Mouse (Mus musculus): ENCODE data around the gene Kif24. TPM values are rescaled to one million over a fixed set of nuclear protein-coding genes. Genes with fewer than 3 reads are reported as not detected.
A peak's percentile ranks its signal among the peaks of the same experiment; 100 is the strongest.

Gene Kif24
- polyA plus RNA-seq, 1 experiment from 2014 or later: 5.8 TPM

- Histone ChIP-seq H3K27me3 (ENCODE audit: insufficient read depth, low read length) (no peaks in the 10 kb centered on the region), H3K36me3 (ENCODE audit: insufficient read depth, low read length) (peaks cover 57% of the 10 kb centered on the region), H3K4me2 (replicated peaks; ENCODE audit: low read depth, low read length) (no peak overlapping the region), H3K9me3 (ENCODE audit: low read length) (no peaks in the 10 kb centered on the region), H3K4me1 (ENCODE audit: insufficient read depth, low read length) (no peaks in the 10 kb centered on the region), H3K27ac (ENCODE audit: low read length) (no peak overlapping the region), H3K4me3 (ENCODE audit: low read length) (no peak overlapping the region), H3K9ac (replicated peaks; ENCODE audit: low read length) (no peak overlapping the region)
- 30% methylated on average over 3 of the region's 3 CpGs for WGBS
- ATAC-seq (ENCODE audit: low FRiP score, low TSS enrichment): no peak
These were observed 74.6 kb downstream of the Kif24 start for GRCm38 (mm10) chr4:41390122-41390521.

- Histone ChIP-seq H3K27ac (ENCODE audit: low read length) (no peak overlapping the region), H3K4me3 (ENCODE audit: low read length) (no peak overlapping the region), H3K9ac (replicated peaks; ENCODE audit: low read length) (no peak overlapping the region), H3K4me2 (replicated peaks; ENCODE audit: low read depth, low read length) (no peak overlapping the region), H3K9me3 (ENCODE audit: low read length) (no peaks in the 10 kb centered on the region), H3K36me3 (ENCODE audit: insufficient read depth, low read length) (peaks cover 51% of the 10 kb centered on the region), H3K27me3 (ENCODE audit: insufficient read depth, low read length) (no peaks in the 10 kb centered on the region), H3K4me1 (ENCODE audit: insufficient read depth, low read length) (no peaks in the 10 kb centered on the region)
- WGBS: 91% methylated on average over 5 of the region's 5 CpGs
- no peak for ATAC-seq (ENCODE audit: low FRiP score, low TSS enrichment)
These were observed 75.4 kb downstream of the Kif24 start for GRCm38 (mm10) chr4:41389240-41389639.

- H3K4me2 ChIP-seq (replicated peaks; ENCODE audit: low read depth, low read length): no peak overlapping the region
- no peaks in the 10 kb centered on the region for H3K9me3 ChIP-seq (ENCODE audit: low read length)
- no peak overlapping the region for H3K9ac ChIP-seq (replicated peaks; ENCODE audit: low read length)
- no peak overlapping the region for H3K27ac ChIP-seq (ENCODE audit: low read length)
- 86% methylated on average over 5 of the region's 5 CpGs for WGBS
- H3K36me3 ChIP-seq (ENCODE audit: insufficient read depth, low read length): peaks cover 46% of the 10 kb centered on the region
- no peak overlapping the region for H3K4me3 ChIP-seq (ENCODE audit: low read length)
- ATAC-seq (ENCODE audit: low FRiP score, low TSS enrichment): no peak
- no peaks in the 10 kb centered on the region for H3K27me3 ChIP-seq (ENCODE audit: insufficient read depth, low read length)
- no peaks in the 10 kb centered on the region for H3K4me1 ChIP-seq (ENCODE audit: insufficient read depth, low read length)
These were observed 76.1 kb downstream of the Kif24 start for GRCm38 (mm10) chr4:41388616-41389015.

- H3K27ac ChIP-seq (ENCODE audit: low read length): no peak overlapping the region
- peaks cover 46% of the 10 kb centered on the region for H3K36me3 ChIP-seq (ENCODE audit: insufficient read depth, low read length)
- no peak overlapping the region for H3K9ac ChIP-seq (replicated peaks; ENCODE audit: low read length)
- WGBS: 75% methylated on average over 7 of the region's 7 CpGs
- no peak overlapping the region for H3K4me2 ChIP-seq (replicated peaks; ENCODE audit: low read depth, low read length)
- H3K9me3 ChIP-seq (ENCODE audit: low read length): no peaks in the 10 kb centered on the region
- no peaks in the 10 kb centered on the region for H3K4me1 ChIP-seq (ENCODE audit: insufficient read depth, low read length)
- H3K27me3 ChIP-seq (ENCODE audit: insufficient read depth, low read length): no peaks in the 10 kb centered on the region
- H3K4me3 ChIP-seq (ENCODE audit: low read length): no peak overlapping the region
- ATAC-seq (ENCODE audit: low FRiP score, low TSS enrichment): peak; percentile 19; the same call in 1 of the 2 replicates
These were observed 76.8 kb downstream of the Kif24 start for GRCm38 (mm10) chr4:41387755-41388469.

- WGBS: 81% methylated on average over 1 of the region's 1 CpGs
- H3K36me3 ChIP-seq (ENCODE audit: insufficient read depth, low read length): peaks cover 37% of the 10 kb centered on the region
- H3K9ac ChIP-seq (replicated peaks; ENCODE audit: low read length): no peak overlapping the region
- H3K4me2 ChIP-seq (replicated peaks; ENCODE audit: low read depth, low read length): no peak overlapping the region
- H3K4me3 ChIP-seq (ENCODE audit: low read length): no peak overlapping the region
- ATAC-seq (ENCODE audit: low FRiP score, low TSS enrichment): no peak
- H3K4me1 ChIP-seq (ENCODE audit: insufficient read depth, low read length): no peaks in the 10 kb centered on the region
- no peaks in the 10 kb centered on the region for H3K9me3 ChIP-seq (ENCODE audit: low read length)
- no peak overlapping the region for H3K27ac ChIP-seq (ENCODE audit: low read length)
- no peaks in the 10 kb centered on the region for H3K27me3 ChIP-seq (ENCODE audit: insufficient read depth, low read length)
These were observed 78.2 kb downstream of the Kif24 start for GRCm38 (mm10) chr4:41386412-41386975.

- no peaks in the 10 kb centered on the region for H3K9me3 ChIP-seq (ENCODE audit: low read length)
- H3K36me3 ChIP-seq (ENCODE audit: insufficient read depth, low read length): peaks cover 48% of the 10 kb centered on the region
- no peaks in the 10 kb centered on the region for H3K4me1 ChIP-seq (ENCODE audit: insufficient read depth, low read length)
- no peak overlapping the region for H3K4me2 ChIP-seq (replicated peaks; ENCODE audit: low read depth, low read length)
- no peak for ATAC-seq (ENCODE audit: low FRiP score, low TSS enrichment)
- H3K27ac ChIP-seq (ENCODE audit: low read length): no peak overlapping the region
- WGBS: 92% methylated on average over 5 of the region's 5 CpGs
- no peaks in the 10 kb centered on the region for H3K27me3 ChIP-seq (ENCODE audit: insufficient read depth, low read length)
- no peak overlapping the region for H3K9ac ChIP-seq (replicated peaks; ENCODE audit: low read length)
- no peak overlapping the region for H3K4me3 ChIP-seq (ENCODE audit: low read length)
These were observed 83.3 kb downstream of the Kif24 start for GRCm38 (mm10) chr4:41381213-41381950.

- Histone ChIP-seq H3K9ac (replicated peaks; ENCODE audit: low read length) (no peak overlapping the region), H3K27ac (ENCODE audit: low read length) (no peak overlapping the region), H3K4me3 (ENCODE audit: low read length) (no peak overlapping the region), H3K36me3 (ENCODE audit: insufficient read depth, low read length) (peaks cover 54% of the 10 kb centered on the region), H3K4me1 (ENCODE audit: insufficient read depth, low read length) (no peaks in the 10 kb centered on the region), H3K4me2 (replicated peaks; ENCODE audit: low read depth, low read length) (no peak overlapping the region), H3K9me3 (ENCODE audit: low read length) (no peaks in the 10 kb centered on the region), H3K27me3 (ENCODE audit: insufficient read depth, low read length) (no peaks in the 10 kb centered on the region)
- ATAC-seq (ENCODE audit: low FRiP score, low TSS enrichment): no peak
These were observed 87.1 kb downstream of the Kif24 start for GRCm38 (mm10) chr4:41377567-41377966.

GRCm38 (mm10) chr4:41369702-41370437 is 94.8 kb downstream of the Kif24 start:
- Histone ChIP-seq H3K9me3 (ENCODE audit: low read length) (no peaks in the 10 kb centered on the region), H3K4me1 (ENCODE audit: insufficient read depth, low read length) (no peaks in the 10 kb centered on the region), H3K4me2 (replicated peaks; ENCODE audit: low read depth, low read length) (no peak overlapping the region), H3K27ac (ENCODE audit: low read length) (no peak overlapping the region), H3K4me3 (ENCODE audit: low read length) (no peak overlapping the region), H3K9ac (replicated peaks; ENCODE audit: low read length) (no peak overlapping the region), H3K36me3 (ENCODE audit: insufficient read depth, low read length) (peaks cover 21% of the 10 kb centered on the region; the same call in 1 of the 2 replicates), H3K27me3 (ENCODE audit: insufficient read depth, low read length) (no peaks in the 10 kb centered on the region)
- ATAC-seq (ENCODE audit: low FRiP score, low TSS enrichment): no peak
- 93% methylated on average over 9 of the region's 9 CpGs for WGBS

- Histone ChIP-seq H3K4me3 (ENCODE audit: low read length) (no peak overlapping the region), H3K4me2 (replicated peaks; ENCODE audit: low read depth, low read length) (no peak overlapping the region), H3K27me3 (ENCODE audit: insufficient read depth, low read length) (no peaks in the 10 kb centered on the region), H3K9ac (replicated peaks; ENCODE audit: low read length) (no peak overlapping the region), H3K9me3 (ENCODE audit: low read length) (no peaks in the 10 kb centered on the region), H3K4me1 (ENCODE audit: insufficient read depth, low read length) (no peaks in the 10 kb centered on the region), H3K27ac (ENCODE audit: low read length) (no peak overlapping the region), H3K36me3 (ENCODE audit: insufficient read depth, low read length) (peaks cover 13% of the 10 kb centered on the region; the same call in 1 of the 2 replicates)
- 83% methylated on average over 4 of the region's 4 CpGs for WGBS
- no peak for ATAC-seq (ENCODE audit: low FRiP score, low TSS enrichment)
These were observed 96.5 kb downstream of the Kif24 start for GRCm38 (mm10) chr4:41368198-41368597.
